Mouse (Mus musculus): ENCODE measurements at regions not wholly inside any gene's neighbourhood (a gene's known extent, or its start where the extent isn't known, plus 50 kb on each side); places are given as distances from the start of the nearest gene placed in this dataset.

GRCm38 (mm10) chr7:135888598-135888997 lies 172.4 kb upstream of the Mki67 start:
- DNase-seq = peak; percentile 28

GRCm38 (mm10) chr7:135889016-135889726 lies 173.0 kb upstream of the Mki67 start:
- DNase-seq = peak; percentile 63

DNA sequence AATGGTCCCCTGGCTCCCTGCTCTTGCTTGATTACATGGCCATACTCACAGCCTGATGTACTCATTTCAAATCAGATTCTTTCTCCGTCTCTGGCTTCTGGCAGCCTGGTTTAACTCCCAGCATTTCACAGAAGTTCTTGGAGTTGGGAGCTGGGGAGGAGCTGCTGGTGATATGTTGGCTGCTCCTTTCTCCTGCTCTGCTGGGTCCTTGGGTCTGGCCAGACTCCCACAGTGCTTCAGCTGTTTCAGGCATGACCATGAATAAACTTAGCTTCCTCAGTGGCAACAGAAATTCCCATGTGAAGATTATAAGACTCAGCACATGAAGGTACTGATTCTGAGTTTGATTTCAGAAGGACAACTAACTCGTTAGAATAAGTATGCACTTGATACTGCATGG lies 182.7 kb upstream of the Mki67 start:
- no peak for DNase-seq

- no peak for DNase-seq
Measured at GRCm38 (mm10) chr7:135899765-135900164, 183.6 kb upstream of the Mki67 start.

GRCm38 (mm10) chr7:135900861-135901321 lies 184.7 kb upstream of the Mki67 start:
- peak; percentile 82 for DNase-seq

DNA sequence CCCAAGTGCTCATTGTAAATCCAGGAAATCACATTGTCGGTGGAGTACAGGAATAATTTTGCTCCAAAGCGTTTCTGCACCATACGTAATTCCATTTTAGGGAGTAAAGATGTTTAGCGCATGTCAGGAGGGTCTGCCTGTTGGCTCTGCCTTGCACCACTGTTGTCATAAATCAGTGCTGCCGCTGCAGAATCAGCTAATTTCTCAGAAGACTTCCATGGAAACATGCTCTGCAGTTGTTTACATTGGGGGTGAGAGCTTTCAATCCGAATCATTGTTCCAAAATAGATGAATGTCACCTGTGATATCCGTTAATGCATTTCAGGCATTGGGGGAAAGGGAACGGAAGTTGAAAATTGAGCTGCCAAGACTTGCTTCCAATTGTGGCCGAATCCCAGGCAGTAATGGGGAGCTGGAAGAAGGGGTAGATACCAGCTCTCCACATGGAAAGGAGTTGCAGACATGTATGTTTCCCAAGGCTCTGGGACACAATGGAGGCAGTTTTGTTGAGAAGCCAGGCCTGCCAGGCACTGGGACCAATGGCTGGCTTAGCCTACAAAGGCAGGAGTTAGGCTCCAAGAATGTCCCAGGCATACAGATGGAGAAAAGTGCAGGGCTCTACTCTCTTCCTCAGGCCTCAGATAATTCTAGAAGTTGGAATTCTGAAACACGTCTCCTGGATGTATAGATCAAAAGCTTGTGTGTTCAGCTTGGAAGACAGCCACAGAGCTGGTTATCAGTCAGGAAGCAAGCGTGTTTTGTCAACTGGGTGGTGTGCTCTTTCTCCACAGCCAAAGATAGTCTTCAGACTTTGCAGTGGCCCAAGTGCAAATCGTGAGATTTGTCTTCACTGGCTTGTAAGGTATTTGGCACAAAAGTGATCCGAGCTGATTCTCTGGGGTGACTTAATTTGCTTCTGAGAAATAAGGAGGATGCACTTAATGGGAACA lies 186.2 kb upstream of the Mki67 start:
- DNase-seq = no peak

GRCm38 (mm10) chr7:135911376-135911775 lies 195.2 kb upstream of the Mki67 start:
- no peak for DNase-seq

GRCm38 (mm10) chr7:135913923-135914634 lies 197.9 kb upstream of the Mki67 start:
- DNase-seq = no peak

DNA sequence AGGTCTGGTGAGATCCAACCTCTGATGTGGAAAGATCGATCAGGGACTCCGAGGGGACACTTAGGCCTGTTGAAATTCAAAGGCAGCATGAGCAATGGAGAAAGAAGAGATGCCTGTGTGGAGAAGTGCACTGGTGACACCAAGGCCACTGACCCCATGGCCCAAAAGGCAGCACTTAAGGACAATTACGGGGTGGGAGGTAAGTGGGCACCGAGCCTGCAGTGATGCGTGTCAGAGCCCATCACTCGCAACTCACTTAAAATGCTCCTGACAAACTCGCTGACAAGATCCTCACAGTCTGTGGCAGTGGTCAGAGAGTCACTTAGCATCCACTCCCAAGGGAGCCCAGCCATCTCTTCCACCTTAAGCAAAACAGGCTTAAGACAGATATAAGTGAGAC lies 207.7 kb upstream of the Mki67 start:
- no peak for DNase-seq

GRCm38 (mm10) chr7:135924641-135925040 lies 208.5 kb upstream of the Mki67 start:
- DNase-seq = no peak

DNA sequence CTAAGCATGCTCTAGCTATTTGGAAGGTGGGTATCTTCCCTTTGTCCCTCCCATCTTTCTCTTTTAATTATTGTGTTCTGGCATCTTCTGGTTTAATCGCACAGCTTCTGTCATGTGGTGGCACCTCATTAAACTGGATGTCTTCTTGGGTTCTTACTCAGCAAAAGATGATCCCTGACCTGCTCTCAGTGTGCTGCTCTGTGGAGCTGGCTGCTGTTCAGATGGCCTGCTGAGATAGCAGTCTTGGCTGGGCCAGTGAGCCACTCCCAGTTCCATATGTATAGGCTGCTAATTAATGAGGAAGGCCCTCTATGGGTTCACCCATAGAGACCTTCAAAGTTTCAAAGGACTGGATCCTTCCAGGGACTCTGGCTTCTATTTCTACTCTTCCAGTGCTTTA lies 213.9 kb upstream of the Mki67 start:
- DNase-seq = no peak

GRCm38 (mm10) chr7:135932595-135933175 lies 216.5 kb upstream of the Mki67 start:
- DNase-seq = no peak

DNA sequence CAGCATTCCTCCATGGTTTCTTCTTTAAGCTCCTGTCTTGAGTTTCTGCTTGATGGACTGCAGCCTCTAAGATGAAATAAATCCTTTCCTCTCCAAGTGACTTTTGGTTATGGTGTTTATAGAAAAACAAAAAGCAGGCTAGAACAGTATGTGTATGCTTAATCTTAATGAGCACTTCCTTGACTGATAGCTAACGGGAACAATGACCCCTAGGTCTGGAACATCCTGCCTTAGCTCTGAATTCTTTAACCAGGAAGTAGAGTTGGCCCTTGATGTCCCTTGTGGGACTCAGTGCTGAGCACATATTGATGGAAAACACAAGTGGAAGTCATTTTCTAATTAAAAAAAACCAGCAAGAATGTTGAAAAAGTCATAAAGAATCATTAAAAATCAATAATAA lies 219.0 kb upstream of the Mki67 start:
- no peak for DNase-seq

GRCm38 (mm10) chr7:135937465-135937864 lies 221.3 kb upstream of the Mki67 start:
- DNase-seq = no peak

GRCm38 (mm10) chr7:135939341-135939740 lies 223.2 kb upstream of the Mki67 start:
- DNase-seq = no peak

DNA sequence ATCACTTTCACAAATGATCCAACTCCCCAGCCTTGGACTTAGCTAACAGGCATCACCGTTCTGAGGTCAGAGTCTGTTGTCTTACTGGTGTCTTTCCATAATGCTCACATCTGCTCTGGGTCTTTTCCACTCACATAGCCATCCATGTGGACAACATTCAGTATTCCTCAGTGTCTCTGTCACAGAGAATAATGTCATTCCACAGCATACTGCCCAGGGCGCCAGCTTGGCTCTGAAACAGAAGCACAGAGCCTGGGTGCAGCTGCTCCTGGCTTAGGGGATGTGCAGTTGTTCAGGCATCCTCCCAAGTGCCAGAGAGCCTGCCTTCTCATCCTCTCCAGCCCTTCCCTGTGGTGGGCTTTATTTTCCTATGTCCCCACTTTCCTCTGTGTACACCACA lies 226.7 kb upstream of the Mki67 start:
- DNase-seq = no peak

- DNase-seq = no peak
Measured at GRCm38 (mm10) chr7:135946071-135946646, 230.0 kb upstream of the Mki67 start.

GRCm38 (mm10) chr7:135961026-135961425 lies 244.9 kb upstream of the Mki67 start:
- no peak for DNase-seq

DNA sequence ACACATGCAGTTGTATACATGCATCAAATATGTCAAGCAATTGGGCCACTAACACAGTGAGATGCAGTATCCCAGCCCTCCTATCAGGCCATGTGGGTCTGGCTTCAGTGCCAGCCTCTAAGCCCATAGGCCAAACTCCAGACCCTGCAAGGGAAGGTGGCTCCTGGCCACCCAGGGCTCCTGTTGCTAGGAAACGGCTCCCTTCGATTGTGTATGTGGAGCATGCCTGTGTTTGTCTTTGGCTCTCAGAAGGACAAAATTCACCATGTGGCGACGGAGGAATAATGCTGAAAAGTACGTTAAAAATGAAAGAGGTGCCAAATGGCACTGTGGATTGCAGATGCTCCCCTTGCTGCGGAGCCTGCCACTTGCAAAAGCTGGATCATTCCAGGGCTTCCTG lies 249.4 kb upstream of the Mki67 start:
- DNase-seq = no peak

DNA sequence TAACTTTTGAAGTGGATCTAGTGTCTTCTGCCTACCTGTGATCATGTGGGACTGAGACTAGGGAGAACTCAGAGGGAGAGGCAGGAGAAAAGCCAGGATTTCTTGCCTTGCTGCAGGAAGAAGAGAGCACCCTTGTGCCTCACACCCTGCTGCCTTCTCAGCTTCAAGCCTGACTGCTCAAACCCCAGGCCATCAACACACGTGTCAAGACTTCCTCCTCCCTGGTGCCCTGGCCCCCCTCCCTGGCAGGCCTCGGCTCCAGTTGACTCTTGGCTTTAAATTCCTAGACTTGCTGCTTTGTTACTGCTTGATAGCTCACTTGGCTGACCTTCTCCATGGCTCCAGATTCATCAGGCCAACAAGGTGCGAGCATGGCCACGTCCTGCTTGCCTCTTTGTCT lies 250.1 kb upstream of the Mki67 start:
- DNase-seq = no peak

GRCm38 (mm10) chr7:135968638-135969037 lies 252.5 kb upstream of the Mki67 start:
- DNase-seq = no peak

- no peak for DNase-seq
Measured at GRCm38 (mm10) chr7:135986021-135986420, 269.9 kb upstream of the Mki67 start.
